Mouse (Mus musculus) hindbrain, embryonic 12.5 days (tissue): ENCODE results near the gene Exosc5. TPM values are rescaled to one million over a fixed set of nuclear protein-coding genes. Genes with fewer than 3 reads are reported as not detected.

Source experiments
- ATAC-seq: fragments of 200-750 bp; cut with Nextera tagmentation; 2 replicates; pipeline ENCODE4 v1.8.0; 2017; ENCODE audit warnings: moderate TSS enrichment; ENCODE audit not compliant: low FRiP score
- H3K27ac ChIP-seq: fragments of 300-500 bp; sonication (generic); 2 replicates; pipeline ENCODE4 v1.5.1; 2016; ENCODE audit warnings: mild to moderate bottlenecking
- H3K27me3 ChIP-seq: fragments of 300-500 bp; sonication (generic); 2 replicates; pipeline ENCODE4 v1.6.1; 2016; ENCODE audit warnings: mild to moderate bottlenecking
- H3K36me3 ChIP-seq: fragments of 300-500 bp; sonication (generic); 2 replicates; pipeline ENCODE4 v1.6.1; 2016; ENCODE audit warnings: mild to moderate bottlenecking
- H3K4me1 ChIP-seq: fragments of 300-500 bp; sonication (generic); 2 replicates; pipeline ENCODE4 v1.6.1; 2016
- H3K4me2 ChIP-seq: fragments of 300-500 bp; sonication (generic); replicated peaks from 2 replicates; pipeline ENCODE4 v1.6.1; 2016; ENCODE audit warnings: mild to moderate bottlenecking
- H3K4me3 ChIP-seq: fragments of 300-500 bp; sonication (generic); 2 replicates; pipeline ENCODE4 v1.5.1; 2016; ENCODE audit warnings: mild to moderate bottlenecking
- H3K9ac ChIP-seq: fragments of 300-500 bp; sonication (generic); 2 replicates; pipeline ENCODE4 v1.6.1; 2016; ENCODE audit warnings: mild to moderate bottlenecking, moderate library complexity
- H3K9me3 ChIP-seq: fragments of 300-500 bp; sonication (generic); replicated peaks from 2 replicates; pipeline ENCODE4 v1.6.1; 2016; ENCODE audit warnings: mild to moderate bottlenecking
- WGBS: fragments of 180-500 bp; shearing (Covaris S2); methylation state at CpG from one replicate; pipeline ENCODE4 v1.1.7; 2016; 5-methylcytosine and 5-hydroxymethylcytosine counted together
- polyA plus RNA-seq: library from polyadenylated mRNA; unstranded; fragments of >200 nt; fragmentation: Nextera tagmentation; extraction: Ambion mirVana; gene quantifications from 2 replicates; pipeline ENCODE4 v1.2.1, GENCODE M21; 2016

Exosc5 gene
- polyA plus RNA-seq, 1 experiment from 2014 or later, result 50.0 TPM

DNA sequence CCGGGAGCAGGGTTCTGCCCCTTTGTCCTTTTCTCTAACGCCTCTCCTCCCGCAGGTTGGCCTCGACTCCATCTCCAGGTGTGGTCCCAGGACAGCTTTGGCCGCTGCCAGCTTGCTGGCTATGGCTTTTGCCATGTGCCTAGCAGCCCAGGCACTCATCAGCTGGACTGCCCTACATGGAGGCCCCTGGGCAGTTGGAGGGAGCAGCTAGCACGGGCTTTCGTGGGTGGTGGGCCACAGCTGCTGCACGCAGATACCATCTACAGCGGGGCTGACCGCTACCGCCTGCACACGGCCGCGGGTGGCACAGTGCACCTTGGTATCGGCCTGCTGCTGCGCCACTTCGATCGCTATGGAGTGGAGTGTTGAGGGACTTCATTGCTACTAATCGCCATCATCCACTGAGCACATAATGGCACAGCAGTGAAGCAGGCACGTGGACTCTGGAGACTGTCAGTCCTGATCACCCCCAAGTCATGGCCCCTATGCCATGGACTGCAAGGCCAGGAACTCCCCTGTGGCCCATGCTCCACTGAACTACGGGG, 27.0 kb downstream of the Exosc5 start:
- peaks cover 63% of the 10 kb centered on the region for H3K27me3 ChIP-seq
- 63% methylated on average over 21 of the region's 21 CpGs for WGBS
- H3K9me3 ChIP-seq, result no peaks in the 10 kb centered on the region
- H3K4me2 ChIP-seq, result peak overlapping the region; percentile 55
- H3K4me1 ChIP-seq, result peaks cover 42% of the 10 kb centered on the region
- no peak for ATAC-seq
- H3K27ac ChIP-seq, result no peak overlapping the region
- H3K9ac ChIP-seq, result no peak overlapping the region
- 0 out of 2 replicates have a peak overlapping the region, but pooled peaks have one; percentile 41 for H3K4me3 ChIP-seq
- no peaks in the 10 kb centered on the region for H3K36me3 ChIP-seq

DNA sequence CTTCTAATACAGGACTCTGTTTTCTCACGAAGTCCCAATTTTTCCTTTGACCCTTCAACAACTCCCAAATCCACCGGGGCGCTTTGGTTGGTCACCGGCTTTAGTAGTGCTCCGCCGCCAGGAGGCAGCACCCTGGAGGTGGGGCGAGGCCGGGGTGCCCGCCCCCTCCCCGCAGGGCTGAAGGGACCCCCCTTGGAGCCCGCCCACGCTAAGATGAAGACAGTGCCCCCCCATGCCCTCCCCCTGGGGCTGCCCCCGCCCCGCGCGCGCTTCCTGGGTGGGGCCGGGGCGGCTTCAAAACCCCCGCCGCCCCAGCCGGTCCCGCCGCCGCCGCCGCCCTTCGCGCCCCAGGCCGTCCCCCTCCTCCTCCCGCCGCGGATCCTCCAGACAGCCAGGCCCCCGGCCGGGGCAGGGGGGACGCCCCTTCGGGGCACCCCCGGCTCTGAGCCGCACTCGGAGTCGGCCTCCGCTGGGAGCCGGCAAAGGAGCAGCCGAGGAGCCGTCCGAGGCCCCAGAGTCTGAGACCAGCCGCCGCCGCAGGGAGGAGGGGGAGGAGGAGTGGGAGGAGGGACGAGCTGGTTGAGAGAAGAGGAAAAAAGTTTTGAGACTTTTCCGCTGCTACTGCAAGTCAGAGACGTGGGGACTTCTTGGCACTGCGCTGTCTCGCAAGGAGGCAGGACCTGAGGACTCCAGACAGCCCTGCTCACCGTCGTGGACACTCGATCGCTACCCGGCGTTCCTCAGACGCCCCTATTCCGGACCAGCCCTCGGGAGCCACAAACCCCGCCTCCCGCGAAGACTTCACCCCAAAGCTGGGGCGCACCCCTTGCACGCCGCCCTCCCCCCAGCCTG, 27.9 kb downstream of the Exosc5 start, which contains the start of gene Tgfb1:
Tgfb1 (plus strand) TSS at position 323 of the 852 bp plus-strand sequence.
- Histone ChIP-seq H3K9me3 (no peaks in the 10 kb centered on the region), H3K9ac (peak within 1 kb of the TSS; percentile 50), H3K36me3 (no peaks in the 10 kb centered on the region), H3K4me1 (peaks cover 35% of the 10 kb centered on the region), H3K27me3 (peaks cover 71% of the 10 kb centered on the region), H3K4me3 (peak within 1 kb of the TSS; percentile 41), H3K27ac (no peak within 1 kb of the TSS), H3K4me2 (peak within 1 kb of the TSS; percentile 55)
- ATAC-seq, result peak; percentile 30
- under 1% methylated on average over 48 of the region's 69 CpGs for WGBS

DNA sequence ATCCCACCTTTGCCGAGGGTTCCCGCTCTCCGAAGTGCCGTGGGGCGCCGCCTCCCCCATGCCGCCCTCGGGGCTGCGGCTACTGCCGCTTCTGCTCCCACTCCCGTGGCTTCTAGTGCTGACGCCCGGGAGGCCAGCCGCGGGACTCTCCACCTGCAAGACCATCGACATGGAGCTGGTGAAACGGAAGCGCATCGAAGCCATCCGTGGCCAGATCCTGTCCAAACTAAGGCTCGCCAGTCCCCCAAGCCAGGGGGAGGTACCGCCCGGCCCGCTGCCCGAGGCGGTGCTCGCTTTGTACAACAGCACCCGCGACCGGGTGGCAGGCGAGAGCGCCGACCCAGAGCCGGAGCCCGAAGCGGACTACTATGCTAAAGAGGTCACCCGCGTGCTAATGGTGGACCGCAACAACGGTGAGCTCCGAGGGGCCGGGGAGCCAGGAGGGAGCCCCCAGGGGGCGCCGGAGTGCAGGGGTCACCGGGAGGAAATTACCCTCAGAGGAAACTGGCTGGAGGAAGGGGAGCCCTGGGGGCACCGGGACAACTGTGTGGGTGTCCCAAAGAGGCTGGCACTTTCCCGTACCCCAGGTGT, 28.9 kb downstream of the Exosc5 start:
- H3K4me2 ChIP-seq, result peak overlapping the region; percentile 55
- peaks cover 77% of the 10 kb centered on the region for H3K27me3 ChIP-seq
- H3K36me3 ChIP-seq, result no peaks in the 10 kb centered on the region
- under 1% methylated on average over 47 of the region's 47 CpGs for WGBS
- no peaks in the 10 kb centered on the region for H3K9me3 ChIP-seq
- no peak overlapping the region for H3K27ac ChIP-seq
- 0 out of 2 replicates have a peak overlapping the region, but pooled peaks have one; percentile 10 for H3K9ac ChIP-seq
- peak overlapping the region; percentile 41 for H3K4me3 ChIP-seq
- H3K4me1 ChIP-seq, result peaks cover 32% of the 10 kb centered on the region
- ATAC-seq, result no peak

DNA sequence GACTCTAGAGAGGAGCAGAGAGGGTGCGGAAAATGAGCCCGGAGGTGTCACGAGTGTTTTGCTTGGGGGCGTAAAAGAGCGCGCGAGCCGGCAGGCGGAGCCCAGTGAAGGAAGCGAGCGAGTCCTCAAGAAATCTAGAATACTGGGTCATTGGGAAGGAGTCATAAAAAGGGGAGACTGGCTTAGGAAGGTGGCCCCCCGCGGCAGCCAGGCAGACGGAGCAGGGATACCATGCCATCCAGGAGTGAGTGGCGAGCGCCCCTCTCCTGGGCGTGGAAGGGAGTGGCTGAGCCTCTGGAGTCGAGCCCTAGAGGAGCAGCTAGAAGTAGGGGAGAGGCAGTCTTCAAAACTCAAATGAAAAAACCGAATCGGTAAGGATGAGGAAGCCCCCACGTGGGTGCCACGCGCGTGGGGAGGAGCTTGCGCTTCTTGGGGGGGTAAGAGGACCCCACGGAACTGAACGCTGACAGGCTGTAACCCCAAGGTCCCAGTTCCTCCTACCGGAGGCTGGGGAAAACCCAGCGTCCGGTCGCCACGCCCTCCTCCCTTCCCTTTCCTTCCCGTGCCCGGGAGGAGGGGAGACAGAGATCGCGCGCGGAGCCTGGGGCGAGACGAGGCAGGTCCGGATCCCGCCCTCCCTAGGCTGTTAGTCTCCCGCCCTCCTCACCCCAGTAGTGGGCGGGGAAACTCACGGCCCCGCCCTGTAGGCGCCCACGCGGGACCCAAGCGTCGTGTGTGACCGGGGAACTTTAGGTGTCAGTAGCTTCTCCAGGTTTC, 30.0 kb downstream of the Exosc5 start:
- H3K27me3 ChIP-seq, result peaks cover 77% of the 10 kb centered on the region
- H3K9ac ChIP-seq, result peak overlapping the region; percentile 43
- no peaks in the 10 kb centered on the region for H3K36me3 ChIP-seq
- peak overlapping the region; percentile 41 for H3K4me3 ChIP-seq
- 2% methylated on average over 48 of the region's 52 CpGs for WGBS
- H3K4me1 ChIP-seq, result peaks cover 35% of the 10 kb centered on the region
- H3K9me3 ChIP-seq, result no peaks in the 10 kb centered on the region
- peak overlapping the region; percentile 55 for H3K4me2 ChIP-seq
- no peak for ATAC-seq
- H3K27ac ChIP-seq, result no peak overlapping the region

DNA sequence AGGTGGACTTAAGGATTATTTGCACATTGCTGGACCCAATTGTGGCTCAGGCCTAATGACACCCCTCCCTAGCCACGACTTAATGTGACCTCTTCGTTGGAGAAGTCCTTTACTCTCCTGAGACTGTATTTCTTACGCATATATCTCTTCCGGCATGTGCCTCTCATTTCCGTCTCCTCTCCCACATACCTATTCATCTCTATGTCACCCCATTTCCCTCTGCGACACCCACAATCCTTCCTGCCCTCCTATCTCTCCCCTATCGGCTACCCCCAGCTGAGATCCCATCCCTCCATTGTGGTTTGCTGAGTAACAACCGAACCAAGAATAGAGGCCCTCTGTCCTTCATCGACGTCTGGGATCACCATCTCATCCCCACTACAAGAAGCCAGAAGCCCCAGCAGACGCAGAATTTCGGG, 30.6 kb downstream of the Exosc5 start:
- Histone ChIP-seq H3K9ac (no peak overlapping the region), H3K9me3 (no peaks in the 10 kb centered on the region), H3K4me3 (peak overlapping the region; percentile 41), H3K36me3 (no peaks in the 10 kb centered on the region), H3K4me1 (peaks cover 35% of the 10 kb centered on the region), H3K27me3 (peaks cover 77% of the 10 kb centered on the region), H3K4me2 (peak overlapping the region; percentile 55), H3K27ac (no peak overlapping the region)
- WGBS, result 18% methylated on average over 12 of the region's 12 CpGs
- no peak for ATAC-seq

DNA sequence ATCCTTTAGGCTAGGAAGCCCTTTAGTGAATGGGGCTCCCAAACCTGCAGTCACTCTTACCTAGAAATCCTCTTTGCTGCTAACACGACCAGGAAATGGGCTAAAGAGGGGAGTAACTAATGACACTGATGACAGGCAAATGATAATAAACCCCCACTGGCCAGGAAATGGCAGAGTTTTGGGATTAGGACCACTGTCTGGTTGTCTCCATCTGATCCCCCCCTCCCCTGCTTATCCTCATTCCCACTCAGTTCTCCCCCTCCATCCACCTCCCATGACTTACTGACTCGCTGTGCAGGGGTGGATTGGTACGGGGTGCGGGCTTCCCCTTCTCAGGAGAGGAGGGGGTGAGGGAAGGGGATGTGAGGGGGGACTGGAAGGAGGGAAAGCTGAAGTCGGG, 31.1 kb downstream of the Exosc5 start:
- no peaks in the 10 kb centered on the region for H3K36me3 ChIP-seq
- peaks cover 72% of the 10 kb centered on the region for H3K27me3 ChIP-seq
- no peak for ATAC-seq
- no peak overlapping the region for H3K4me3 ChIP-seq
- WGBS, result 43% methylated on average over 5 of the region's 5 CpGs
- H3K9me3 ChIP-seq, result no peaks in the 10 kb centered on the region
- peaks cover 35% of the 10 kb centered on the region for H3K4me1 ChIP-seq
- H3K4me2 ChIP-seq, result 0 out of 2 replicates have a peak overlapping the region, but pooled peaks have one; percentile 55
- no peak overlapping the region for H3K9ac ChIP-seq
- H3K27ac ChIP-seq, result no peak overlapping the region

DNA sequence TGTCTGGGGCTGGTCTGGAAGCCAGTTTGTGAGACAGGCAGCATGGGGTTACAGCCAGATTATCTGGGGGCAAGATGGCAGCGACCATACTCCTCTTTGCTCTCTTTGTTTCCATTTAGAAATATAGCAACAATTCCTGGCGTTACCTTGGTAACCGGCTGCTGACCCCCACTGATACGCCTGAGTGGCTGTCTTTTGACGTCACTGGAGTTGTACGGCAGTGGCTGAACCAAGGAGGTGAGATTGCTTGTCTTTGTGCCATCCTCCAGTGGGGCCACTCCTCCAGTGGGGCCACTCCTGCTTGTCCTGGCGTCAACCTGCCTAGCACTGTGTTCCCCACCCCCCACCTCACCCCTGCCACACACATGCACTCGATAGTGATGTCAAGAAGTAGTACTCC, 35.1 kb downstream of the Exosc5 start:
- no peak overlapping the region for H3K9ac ChIP-seq
- H3K4me2 ChIP-seq, result no peak overlapping the region
- no peak overlapping the region for H3K27ac ChIP-seq
- H3K4me1 ChIP-seq, result peaks cover 11% of the 10 kb centered on the region
- H3K4me3 ChIP-seq, result no peak overlapping the region
- H3K9me3 ChIP-seq, result no peaks in the 10 kb centered on the region
- peaks cover 36% of the 10 kb centered on the region for H3K27me3 ChIP-seq
- H3K36me3 ChIP-seq, result no peaks in the 10 kb centered on the region
- no peak for ATAC-seq
- WGBS, result 43% methylated on average over 8 of the region's 8 CpGs

DNA sequence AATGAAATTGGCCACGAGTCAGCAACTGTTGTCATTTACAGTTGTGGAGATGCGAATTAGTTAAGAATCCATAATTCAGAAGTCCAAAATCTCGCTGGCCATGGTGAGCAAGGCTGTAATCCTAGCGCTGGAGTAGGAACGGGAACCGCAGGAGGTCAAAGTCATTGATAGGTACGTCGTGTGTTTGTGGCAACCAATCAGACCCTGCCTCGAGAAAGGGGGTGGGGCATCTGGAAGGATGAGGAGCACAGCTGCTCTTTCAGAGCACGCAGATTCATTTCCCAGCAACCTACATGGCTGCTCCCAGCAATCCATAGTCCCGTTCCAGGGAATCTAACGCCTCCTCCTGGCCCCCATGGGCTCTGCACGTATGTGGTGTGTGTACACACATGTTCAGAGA, 40.9 kb downstream of the Exosc5 start:
- peaks cover 6% of the 10 kb centered on the region; the same call in 1 of the 2 replicates for H3K9me3 ChIP-seq
- H3K27me3 ChIP-seq, result peaks cover 16% of the 10 kb centered on the region
- H3K27ac ChIP-seq, result no peak overlapping the region
- WGBS, result 55% methylated on average over 13 of the region's 13 CpGs
- no peak overlapping the region for H3K9ac ChIP-seq
- ATAC-seq, result no peak
- H3K4me2 ChIP-seq, result no peak overlapping the region
- no peak overlapping the region for H3K4me3 ChIP-seq
- no peaks in the 10 kb centered on the region for H3K36me3 ChIP-seq
- peaks cover 9% of the 10 kb centered on the region; the same call in 1 of the 2 replicates for H3K4me1 ChIP-seq

DNA sequence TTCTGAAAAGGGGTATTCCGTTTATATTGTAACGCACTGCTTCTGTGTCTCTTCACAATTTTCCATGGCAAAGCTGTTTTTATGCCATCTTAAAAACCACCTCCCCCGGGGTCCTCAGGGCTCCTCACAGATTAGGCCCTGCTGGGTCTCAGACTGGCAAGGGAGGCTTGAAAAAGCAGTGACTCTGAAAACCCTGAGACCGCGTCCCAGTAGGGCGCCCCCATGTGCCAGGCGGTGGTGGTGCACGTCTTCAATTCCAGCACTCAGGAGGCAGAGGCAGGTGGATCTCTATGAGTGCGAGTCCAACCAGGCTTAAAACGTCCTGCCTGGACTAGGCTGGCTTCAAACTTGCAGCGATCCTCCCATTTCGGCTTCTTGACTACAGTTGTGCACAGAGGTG, 41.8 kb downstream of the Exosc5 start:
- Histone ChIP-seq H3K4me1 (peaks cover 11% of the 10 kb centered on the region; the same call in 1 of the 2 replicates), H3K9ac (no peak overlapping the region), H3K36me3 (no peaks in the 10 kb centered on the region), H3K4me3 (no peak overlapping the region), H3K27ac (no peak overlapping the region), H3K27me3 (peaks cover 16% of the 10 kb centered on the region), H3K9me3 (peaks cover 6% of the 10 kb centered on the region; the same call in 1 of the 2 replicates), H3K4me2 (no peak overlapping the region)
- ATAC-seq, result no peak
- 72% methylated on average over 12 of the region's 12 CpGs for WGBS

DNA sequence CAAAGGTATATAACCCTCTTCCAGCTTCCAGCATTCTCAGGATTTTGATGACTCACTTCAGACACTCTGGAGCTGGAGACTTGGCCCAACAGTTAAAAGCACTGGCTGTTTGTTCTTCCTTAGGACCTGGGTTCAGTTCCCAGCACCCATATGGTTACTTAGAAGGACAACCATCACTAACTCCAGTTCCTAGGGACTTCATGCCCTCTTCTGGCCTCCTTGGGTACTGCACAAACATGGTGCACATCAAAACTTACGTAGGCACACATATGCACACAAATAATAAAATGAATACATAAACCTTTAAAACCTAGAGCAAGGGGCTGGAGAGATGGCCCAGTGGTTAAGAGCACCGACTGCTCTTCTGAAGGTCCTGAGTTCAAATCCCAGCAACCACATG, 43.4 kb downstream of the Exosc5 start:
- peaks cover 6% of the 10 kb centered on the region; the same call in 1 of the 2 replicates for H3K9me3 ChIP-seq
- 92% methylated on average over 2 of the region's 2 CpGs for WGBS
- H3K9ac ChIP-seq, result no peak overlapping the region
- H3K27ac ChIP-seq, result no peak overlapping the region
- H3K4me1 ChIP-seq, result peaks cover 11% of the 10 kb centered on the region; the same call in 1 of the 2 replicates
- no peak overlapping the region for H3K4me3 ChIP-seq
- no peak for ATAC-seq
- H3K36me3 ChIP-seq, result no peaks in the 10 kb centered on the region
- H3K4me2 ChIP-seq, result no peak overlapping the region
- H3K27me3 ChIP-seq, result peaks cover 16% of the 10 kb centered on the region

DNA sequence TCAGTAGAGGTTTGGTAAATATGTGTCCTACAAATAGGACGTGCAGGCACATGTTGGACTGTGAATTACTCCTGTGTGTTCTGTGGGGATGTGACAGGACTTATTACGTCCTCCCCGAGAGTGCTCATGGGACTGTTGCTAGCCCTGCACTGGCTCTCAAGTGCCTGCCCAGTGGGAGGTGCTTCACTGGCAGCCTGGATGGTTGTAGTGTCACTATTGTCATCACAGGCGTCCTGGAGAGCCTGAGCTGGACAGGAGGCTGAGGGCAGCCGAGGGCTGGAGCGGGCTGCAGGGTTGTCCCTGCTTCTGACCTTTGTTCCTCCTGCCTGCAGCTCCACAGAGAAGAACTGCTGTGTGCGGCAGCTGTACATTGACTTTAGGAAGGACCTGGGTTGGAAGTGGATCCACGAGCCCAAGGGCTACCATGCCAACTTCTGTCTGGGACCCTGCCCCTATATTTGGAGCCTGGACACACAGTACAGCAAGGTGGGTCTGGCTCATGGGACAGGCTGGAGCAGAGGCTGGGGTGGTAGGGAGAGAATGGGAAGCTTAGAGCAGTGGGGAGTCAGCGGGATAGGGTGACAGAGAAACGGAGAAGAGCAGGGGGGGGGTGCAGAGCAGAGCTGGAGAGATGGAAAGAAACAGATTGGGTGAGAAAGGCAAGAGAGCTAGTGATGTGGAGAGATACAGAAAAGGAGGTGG, 45.0 kb downstream of the Exosc5 start:
- Histone ChIP-seq H3K36me3 (no peaks in the 10 kb centered on the region), H3K4me2 (peak overlapping the region; percentile 75), H3K9ac (no peak overlapping the region; the same call in 1 of the 2 replicates), H3K4me3 (peak overlapping the region; percentile 38; the same call in 1 of the 2 replicates), H3K9me3 (peaks cover 6% of the 10 kb centered on the region; the same call in 1 of the 2 replicates), H3K4me1 (peaks cover 15% of the 10 kb centered on the region; the same call in 1 of the 2 replicates), H3K27ac (no peak overlapping the region), H3K27me3 (peaks cover 16% of the 10 kb centered on the region)
- 16% methylated on average over 10 of the region's 10 CpGs for WGBS
- no peak for ATAC-seq
